Mouse (Mus musculus) embryonic fibroblast, embryonic 13.5 days (primary cell): ENCODE results near the gene Rnf135.

Experiments
- CTCF ChIP-seq: IDR thresholded peaks from 2 replicates; pipeline ENCODE4 v1.5.1; 2011; ENCODE audit warnings: mild to moderate bottlenecking, control low read depth, low read length, moderate library complexity, borderline replicate concordance; ENCODE audit not compliant: insufficient read depth
- POLR2A ChIP-seq: IDR thresholded peaks from 2 replicates; pipeline ENCODE4 v1.6.1; 2011; ENCODE audit warnings: low read depth, mild to moderate bottlenecking, control low read depth, low read length, moderate library complexity

- TF ChIP-seq CTCF: no peak
- TF ChIP-seq POLR2A: no peak
Measured at GRCm38 (mm10) chr11:80204037-80204436, 20.4 kb downstream of the Rnf135 start.
